Mouse (Mus musculus) neural tube, embryonic 15.5 days (tissue): ENCODE data around the gene Brd2. TPM values are rescaled to one million over a fixed set of nuclear protein-coding genes. Genes with fewer than 3 reads are reported as not detected.

Source experiments
- ATAC-seq: fragments of 200-750 bp; cut with Nextera tagmentation; 2 replicates; pipeline ENCODE4 v1.8.0; 2017; ENCODE audit warnings: mild to moderate bottlenecking, moderate TSS enrichment, moderate library complexity; ENCODE audit not compliant: low FRiP score
- H3K27ac ChIP-seq: fragments of 300-500 bp; sonication (generic); replicated peaks from 2 replicates; pipeline ENCODE4 v1.5.1; 2015; ENCODE audit warnings: mild to moderate bottlenecking, inconsistent platforms
- H3K27me3 ChIP-seq: fragments of 300-500 bp; sonication (generic); replicated peaks from 2 replicates; pipeline ENCODE4 v1.6.1; 2015; ENCODE audit warnings: inconsistent platforms
- H3K36me3 ChIP-seq: fragments of 300-500 bp; sonication (generic); 2 replicates; pipeline ENCODE4 v1.6.1; 2015; ENCODE audit warnings: inconsistent platforms
- H3K4me1 ChIP-seq: fragments of 300-500 bp; sonication (generic); 2 replicates; pipeline ENCODE4 v1.6.1; 2015; ENCODE audit warnings: inconsistent platforms
- H3K4me2 ChIP-seq: fragments of 300-500 bp; sonication (generic); 2 replicates; pipeline ENCODE4 v1.6.1; 2015; ENCODE audit warnings: inconsistent platforms, mild to moderate bottlenecking, moderate library complexity
- H3K4me3 ChIP-seq: fragments of 300-500 bp; sonication (generic); replicated peaks from 2 replicates; pipeline ENCODE4 v1.5.1; 2015; ENCODE audit warnings: mild to moderate bottlenecking, inconsistent platforms
- H3K9ac ChIP-seq: fragments of 300-500 bp; sonication (generic); replicated peaks from 2 replicates; pipeline ENCODE4 v1.6.1; 2015; ENCODE audit warnings: mild to moderate bottlenecking, inconsistent platforms
- H3K9me3 ChIP-seq: fragments of 300-500 bp; sonication (generic); replicated peaks from 2 replicates; pipeline ENCODE4 v1.6.1; 2016; ENCODE audit warnings: inconsistent platforms
- WGBS: fragments of 180-500 bp; shearing (Covaris S2); methylation state at CpG from one replicate; pipeline ENCODE4 v1.1.7; 2015; ENCODE audit warnings: mixed read lengths; 5-methylcytosine and 5-hydroxymethylcytosine counted together
- polyA plus RNA-seq: library from polyadenylated mRNA; unstranded; fragments of >200 nt; fragmentation: Nextera tagmentation; extraction: Ambion mirVana; gene quantifications from 2 replicates; pipeline ENCODE4 v1.2.1, GENCODE M21; 2015

The Brd2 gene
- polyA plus RNA-seq, 1 experiment from 2014 or later: 115 TPM

GRCm38 (mm10) chr17:34077549-34077948 is 44.9 kb downstream of the Brd2 start:
- no peak overlapping the region for H3K4me3 ChIP-seq
- H3K9me3 ChIP-seq: no peaks in the 10 kb centered on the region
- ATAC-seq: no peak
- H3K27me3 ChIP-seq: peaks cover 9% of the 10 kb centered on the region
- H3K36me3 ChIP-seq: no peaks in the 10 kb centered on the region
- 2% methylated on average over 9 of the region's 9 CpGs for WGBS
- peaks cover 5% of the 10 kb centered on the region; the same call in 1 of the 2 replicates for H3K4me1 ChIP-seq
- no peak overlapping the region for H3K27ac ChIP-seq
- H3K4me2 ChIP-seq: no peak overlapping the region
- no peak overlapping the region for H3K9ac ChIP-seq

GRCm38 (mm10) chr17:34075271-34075670 is 47.2 kb downstream of the Brd2 start:
- no peak for ATAC-seq
- H3K36me3 ChIP-seq: no peaks in the 10 kb centered on the region
- 42% methylated on average over 7 of the region's 7 CpGs for WGBS

GRCm38 (mm10) chr17:34072091-34072490 is 50.3 kb downstream of the Brd2 start:
- Histone ChIP-seq H3K4me3 (no peak overlapping the region), H3K27me3 (peaks cover 7% of the 10 kb centered on the region), H3K36me3 (no peaks in the 10 kb centered on the region), H3K4me1 (peaks cover 5% of the 10 kb centered on the region; the same call in 1 of the 2 replicates), H3K9me3 (no peaks in the 10 kb centered on the region; the same call in 1 of the 2 replicates), H3K9ac (no peak overlapping the region), H3K4me2 (no peak overlapping the region), H3K27ac (no peak overlapping the region)
- WGBS: 76% methylated on average over 5 of the region's 5 CpGs
- no peak for ATAC-seq

More at GRCm38 (mm10) chr17:34075271-34075670, 47.2 kb downstream of the Brd2 start:
- no peak overlapping the region for H3K27ac ChIP-seq
- H3K4me2 ChIP-seq: no peak overlapping the region
- H3K9ac ChIP-seq: no peak overlapping the region
- peaks cover 9% of the 10 kb centered on the region for H3K27me3 ChIP-seq
- no peaks in the 10 kb centered on the region; the same call in 1 of the 2 replicates for H3K9me3 ChIP-seq
- H3K4me1 ChIP-seq: peaks cover 5% of the 10 kb centered on the region; the same call in 1 of the 2 replicates
- no peak overlapping the region for H3K4me3 ChIP-seq

- Histone ChIP-seq H3K27ac (no peak overlapping the region), H3K27me3 (no peaks in the 10 kb centered on the region), H3K36me3 (no peaks in the 10 kb centered on the region), H3K4me2 (no peak overlapping the region), H3K4me1 (no peaks in the 10 kb centered on the region; the same call in 1 of the 2 replicates), H3K9ac (no peak overlapping the region), H3K9me3 (no peaks in the 10 kb centered on the region; the same call in 1 of the 2 replicates), H3K4me3 (no peak overlapping the region)
- ATAC-seq: no peak
- WGBS: 46% methylated on average over 3 of the region's 3 CpGs
Measured at GRCm38 (mm10) chr17:34068864-34069263, 53.6 kb downstream of the Brd2 start.

Other genes starting within 250 kb of the Brd2 start
- gene Gm7029, start 248.8 kb downstream of the Brd2 start, polyA plus RNA-seq: not detected in 2 replicates
- gene Kifc1, start 232.0 kb downstream of the Brd2 start, polyA plus RNA-seq: 2.0 and 3.5 TPM in 2 replicates
- gene Platr17, start 217.5 kb downstream of the Brd2 start, polyA plus RNA-seq: 0.93 and 1.2 TPM in 2 replicates
- gene Daxx, start 213.2 kb downstream of the Brd2 start, polyA plus RNA-seq: 50.7 and 58.5 TPM in 2 replicates
- gene Tapbp, start 206.7 kb downstream of the Brd2 start, polyA plus RNA-seq: 35.3 and 51.3 TPM in 2 replicates
- 13.7 and 15.8 TPM in 2 replicates for gene Zbtb22, start 206.7 kb downstream of the Brd2 start, polyA plus RNA-seq
- 56.8 and 58.8 TPM in 2 replicates for gene Rgl2, start 193.1 kb downstream of the Brd2 start, polyA plus RNA-seq
- gene Pfdn6, start 182.3 kb downstream of the Brd2 start, polyA plus RNA-seq: 173 and 183 TPM in 2 replicates
- gene Wdr46, start 182.0 kb downstream of the Brd2 start, polyA plus RNA-seq: 25.1 and 29.3 TPM in 2 replicates
- gene B3galt4, start 171.1 kb downstream of the Brd2 start, polyA plus RNA-seq: 11.9 and 13.1 TPM in 2 replicates
- gene Vps52, start 166.8 kb downstream of the Brd2 start, polyA plus RNA-seq: 72.3 and 75.7 TPM in 2 replicates
- 778 and 1,050 TPM in 2 replicates for gene Rps18, start 166.6 kb downstream of the Brd2 start, polyA plus RNA-seq
- gene H2-K1, start 122.3 kb downstream of the Brd2 start, polyA plus RNA-seq: 19.8 and 88.0 TPM in 2 replicates
- 21.9 and 24.4 TPM in 2 replicates for gene Ring1, start 98.0 kb downstream of the Brd2 start, polyA plus RNA-seq
- 68.4 and 71.4 TPM in 2 replicates for gene H2-Ke6, start 94.6 kb downstream of the Brd2 start, polyA plus RNA-seq
- 167 and 170 TPM in 2 replicates for gene Slc39a7, start 91.0 kb downstream of the Brd2 start, polyA plus RNA-seq
- 54.4 and 57.7 TPM in 2 replicates for gene Rxrb, start 90.8 kb downstream of the Brd2 start, polyA plus RNA-seq
- gene Col11a2, start 83.2 kb downstream of the Brd2 start, polyA plus RNA-seq: 8.3 and 9.4 TPM in 2 replicates
- gene H2-Oa, start 30.3 kb downstream of the Brd2 start, polyA plus RNA-seq: 0.19 and 2.5 TPM in 2 replicates
- 19.8 and 31.3 TPM in 2 replicates for gene H2-DMa, start 3.1 kb downstream of the Brd2 start, polyA plus RNA-seq
- gene H2-DMb2, start 20.7 kb upstream of the Brd2 start, polyA plus RNA-seq: 0.17 and 5.5 TPM in 2 replicates
- gene H2-DMb1, start 30.4 kb upstream of the Brd2 start, polyA plus RNA-seq: 0.29 and 4.2 TPM in 2 replicates
- gene Tap1, start 64.9 kb upstream of the Brd2 start, polyA plus RNA-seq: 3.5 and 12.0 TPM in 2 replicates
- 2.1 and 35.0 TPM in 2 replicates for gene Psmb9, start 65.1 kb upstream of the Brd2 start, polyA plus RNA-seq
- 3.8 and 80.4 TPM in 2 replicates for gene Psmb8, start 75.1 kb upstream of the Brd2 start, polyA plus RNA-seq
- 1.9 and 15.0 TPM in 2 replicates for gene Tap2, start 80.9 kb upstream of the Brd2 start, polyA plus RNA-seq
- gene H2-Ob, start 116.3 kb upstream of the Brd2 start, polyA plus RNA-seq: 0.08 and 0.26 TPM in 2 replicates
- 1.4 and 189 TPM in 2 replicates for gene H2-Ab1, start 135.1 kb upstream of the Brd2 start, polyA plus RNA-seq
- gene H2-Aa, start 165.2 kb upstream of the Brd2 start, polyA plus RNA-seq: 0.97 and 82.8 TPM in 2 replicates
- 4.0 and 55.6 TPM in 2 replicates for gene H2-Eb1, start 183.2 kb upstream of the Brd2 start, polyA plus RNA-seq
- gene H2-Eb2, start 203.0 kb upstream of the Brd2 start, polyA plus RNA-seq: 0.19 and 0.54 TPM in 2 replicates
- gene Btnl2, start 232.2 kb upstream of the Brd2 start, polyA plus RNA-seq: not detected in 2 replicates